Mouse (Mus musculus): ENCODE data around the gene Mblac2. TPM values are rescaled to one million over a fixed set of nuclear protein-coding genes. Genes with fewer than 3 reads are reported as not detected.
"Not testable (repeated sequence)": the region's sequence is repeated elsewhere in the genome, so short reads cannot be mapped to it uniquely, and the experiment has no call there.

The Mblac2 gene
- polyA plus RNA-seq, 1 experiment from 2014 or later, result 9.9 TPM

DNA sequence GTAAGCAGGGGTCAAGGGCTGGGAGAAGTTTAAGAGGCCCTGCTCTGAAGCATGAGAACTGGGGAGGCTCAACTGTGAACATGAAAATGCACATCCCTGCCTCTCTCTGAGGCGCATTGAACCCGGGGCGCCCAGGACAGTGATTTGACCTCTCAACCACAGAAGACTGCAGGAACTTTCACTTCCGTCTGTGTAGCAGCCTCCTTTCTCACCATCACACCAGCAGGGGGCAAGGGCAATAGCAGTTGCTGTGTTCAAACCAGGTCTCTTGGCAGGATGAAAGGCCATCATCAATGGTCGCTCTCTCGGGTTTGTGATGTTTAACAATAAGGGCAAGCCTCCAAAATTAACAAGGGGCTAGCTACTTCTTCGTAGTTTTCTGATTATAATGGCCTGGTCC lies 8.0 kb upstream of the Mblac2 start:
- no peak for ATAC-seq (ENCODE audit: low FRiP score)
- Histone ChIP-seq H3K4me1 (no peaks in the 10 kb centered on the region), H3K9me3 (replicated peaks) (no peaks in the 10 kb centered on the region), H3K9ac (no peak overlapping the region), H3K27me3 (no peaks in the 10 kb centered on the region), H3K4me3 (no peak overlapping the region), H3K36me3 (0 out of 2 replicates have a peak, but pooled peaks cover 3% of the 10 kb centered on the region), H3K4me2 (replicated peaks) (no peak overlapping the region), H3K27ac (no peak overlapping the region)
- 68% methylated on average over 7 of the region's 7 CpGs for WGBS

GRCm38 (mm10) chr13:81703621-81704020 lies 7.5 kb upstream of the Mblac2 start:
- no peak for ATAC-seq (ENCODE audit: low FRiP score)
- Histone ChIP-seq H3K4me2 (replicated peaks) (no peak overlapping the region), H3K27ac (no peak overlapping the region), H3K27me3 (no peaks in the 10 kb centered on the region), H3K9me3 (replicated peaks) (no peaks in the 10 kb centered on the region), H3K4me1 (no peaks in the 10 kb centered on the region), H3K9ac (no peak overlapping the region), H3K4me3 (no peak overlapping the region), H3K36me3 (no peaks in the 10 kb centered on the region)
- 80% methylated on average over 9 of the region's 9 CpGs for WGBS

GRCm38 (mm10) chr13:81706311-81706710 lies 4.8 kb upstream of the Mblac2 start:
- Histone ChIP-seq H3K27me3 (no peaks in the 10 kb centered on the region), H3K9me3 (replicated peaks) (no peaks in the 10 kb centered on the region), H3K36me3 (no peaks in the 10 kb centered on the region), H3K4me1 (peaks cover 7% of the 10 kb centered on the region), H3K27ac (no peak overlapping the region), H3K4me2 (replicated peaks) (no peak overlapping the region), H3K4me3 (no peak overlapping the region), H3K9ac (no peak overlapping the region)
- 97% methylated on average over 5 of the region's 5 CpGs for WGBS
- ATAC-seq (ENCODE audit: low FRiP score), result no peak

DNA sequence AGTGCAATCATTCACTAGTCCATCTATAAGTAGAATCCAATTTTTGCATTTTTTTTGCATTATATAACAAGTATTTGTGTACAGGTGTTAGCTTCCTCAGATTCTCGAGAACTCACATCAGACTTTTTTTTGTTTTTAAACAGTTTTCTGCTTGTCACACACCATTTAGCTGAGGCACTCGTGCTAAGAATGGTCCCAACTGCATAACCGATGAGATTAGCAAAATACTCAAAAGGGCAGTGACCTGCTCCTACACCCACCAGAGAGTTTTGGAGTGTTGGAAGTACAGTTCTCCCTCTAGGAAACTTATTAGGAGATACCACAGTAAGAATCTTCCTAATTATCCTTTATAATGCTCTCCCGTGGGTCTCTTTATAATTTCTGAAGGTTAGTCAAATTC lies 1.3 kb upstream of the Mblac2 start:
- H3K4me2 ChIP-seq (replicated peaks), result peak overlapping the region; percentile 92
- no peaks in the 10 kb centered on the region for H3K36me3 ChIP-seq
- peak overlapping the region; percentile 67 for H3K4me3 ChIP-seq
- H3K27ac ChIP-seq, result no peak overlapping the region
- no peak overlapping the region for H3K9ac ChIP-seq
- 35% methylated on average over 4 of the region's 4 CpGs for WGBS
- H3K4me1 ChIP-seq, result peaks cover 15% of the 10 kb centered on the region
- no peak for ATAC-seq (ENCODE audit: low FRiP score)
- no peaks in the 10 kb centered on the region for H3K9me3 ChIP-seq (replicated peaks)
- H3K27me3 ChIP-seq, result no peaks in the 10 kb centered on the region

- ATAC-seq (ENCODE audit: low FRiP score), result no peak
- Histone ChIP-seq H3K4me3 (peak overlapping the region; percentile 67), H3K4me2 (replicated peaks) (peak overlapping the region; percentile 92), H3K27ac (no peak overlapping the region), H3K4me1 (peaks cover 15% of the 10 kb centered on the region), H3K9ac (peak overlapping the region; percentile 69), H3K36me3 (no peaks in the 10 kb centered on the region), H3K9me3 (replicated peaks) (no peaks in the 10 kb centered on the region), H3K27me3 (no peaks in the 10 kb centered on the region)
- WGBS, result 0% methylated on average over 7 of the region's 7 CpGs
Measured at GRCm38 (mm10) chr13:81710266-81710665, 875 bp upstream of the Mblac2 start.

DNA sequence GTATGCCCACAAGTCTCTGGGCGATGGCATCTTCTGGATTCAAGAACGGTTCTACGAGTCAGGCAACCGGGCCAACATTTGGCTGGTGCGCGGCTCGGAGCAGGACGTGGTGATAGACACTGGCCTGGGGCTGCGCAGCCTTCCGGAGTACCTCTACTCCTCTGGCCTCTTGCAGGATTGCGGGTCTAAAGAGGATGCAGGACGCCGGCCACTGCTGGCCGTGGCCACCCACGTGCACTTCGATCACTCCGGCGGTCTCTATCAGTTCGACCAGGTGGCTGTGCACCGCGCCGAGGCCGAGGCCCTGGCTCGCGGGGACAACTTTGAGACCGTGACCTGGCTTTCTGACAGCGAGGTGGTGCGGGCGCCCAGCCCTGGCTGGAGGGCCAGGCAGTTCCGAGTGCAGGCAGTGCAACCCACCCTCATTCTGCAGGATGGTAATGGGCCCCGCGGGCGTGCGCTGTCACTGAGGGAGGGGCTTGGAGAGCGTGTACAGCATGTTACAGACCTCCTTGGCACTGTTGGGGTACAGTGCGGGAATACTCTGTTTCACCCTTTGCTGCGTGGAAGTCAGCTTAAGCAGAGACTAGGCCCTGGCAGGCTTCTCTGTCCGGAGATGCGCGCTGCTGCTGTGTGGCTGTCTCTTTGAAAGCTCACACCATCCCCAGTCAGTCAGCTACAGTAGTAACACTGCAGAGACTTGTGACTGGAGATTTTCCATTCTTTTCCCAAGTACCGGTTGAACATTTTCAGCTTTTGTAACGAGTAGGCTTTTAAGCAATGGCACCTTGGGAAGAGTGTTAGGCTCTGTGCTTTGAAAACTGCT lies 618 bp downstream of the Mblac2 start:
- Histone ChIP-seq H3K4me1 (peaks cover 15% of the 10 kb centered on the region), H3K27me3 (no peaks in the 10 kb centered on the region), H3K36me3 (no peaks in the 10 kb centered on the region), H3K4me2 (replicated peaks) (peak overlapping the region; percentile 92), H3K9me3 (replicated peaks) (no peaks in the 10 kb centered on the region), H3K9ac (peak overlapping the region; percentile 69), H3K4me3 (peak overlapping the region; percentile 67), H3K27ac (peak overlapping the region; percentile 88)
- ATAC-seq (ENCODE audit: low FRiP score), result peak; percentile 65
- WGBS, result under 1% methylated on average over 42 of the region's 42 CpGs

GRCm38 (mm10) chr13:81713896-81714295 lies 2.8 kb downstream of the Mblac2 start:
- no peak overlapping the region for H3K4me2 ChIP-seq (replicated peaks)
- H3K27ac ChIP-seq, result no peak overlapping the region
- no peaks in the 10 kb centered on the region for H3K9me3 ChIP-seq (replicated peaks)
- WGBS, result 87% methylated on average over 1 of the region's 1 CpGs
- no peak overlapping the region for H3K4me3 ChIP-seq
- H3K4me1 ChIP-seq, result peaks cover 15% of the 10 kb centered on the region
- ATAC-seq (ENCODE audit: low FRiP score), result no peak
- H3K9ac ChIP-seq, result no peak overlapping the region
- H3K36me3 ChIP-seq, result no peaks in the 10 kb centered on the region
- no peaks in the 10 kb centered on the region for H3K27me3 ChIP-seq

GRCm38 (mm10) chr13:81728141-81728540 lies 17.0 kb downstream of the Mblac2 start:
- H3K9ac ChIP-seq; H3K4me2 ChIP-seq (replicated peaks); ATAC-seq (ENCODE audit: low FRiP score); H3K27ac ChIP-seq; H3K4me1 ChIP-seq; H3K27me3 ChIP-seq; H3K36me3 ChIP-seq; H3K9me3 ChIP-seq (replicated peaks); H3K4me3 ChIP-seq: not testable (repeated sequence)
- 71% methylated on average over 12 of the region's 12 CpGs for WGBS

GRCm38 (mm10) chr13:81729102-81729501 lies 18.0 kb downstream of the Mblac2 start:
- no peak overlapping the region for H3K9ac ChIP-seq
- no peak overlapping the region for H3K4me2 ChIP-seq (replicated peaks)
- no peaks in the 10 kb centered on the region for H3K9me3 ChIP-seq (replicated peaks)
- 69% methylated on average over 4 of the region's 4 CpGs for WGBS
- H3K4me3 ChIP-seq, result no peak overlapping the region
- no peaks in the 10 kb centered on the region for H3K27me3 ChIP-seq
- no peaks in the 10 kb centered on the region for H3K36me3 ChIP-seq
- ATAC-seq (ENCODE audit: low FRiP score), result no peak
- no peaks in the 10 kb centered on the region for H3K4me1 ChIP-seq
- no peak overlapping the region for H3K27ac ChIP-seq

- 89% methylated on average over 1 of the region's 1 CpGs for WGBS
Measured at GRCm38 (mm10) chr13:81730362-81730761, 19.2 kb downstream of the Mblac2 start.

GRCm38 (mm10) chr13:81736606-81737005 lies 25.5 kb downstream of the Mblac2 start:
- no peak overlapping the region for H3K9ac ChIP-seq
- no peak overlapping the region for H3K4me2 ChIP-seq (replicated peaks)
- no peak for ATAC-seq (ENCODE audit: low FRiP score)
- no peaks in the 10 kb centered on the region for H3K4me1 ChIP-seq
- no peaks in the 10 kb centered on the region for H3K36me3 ChIP-seq
- H3K27me3 ChIP-seq, result no peaks in the 10 kb centered on the region
- no peak overlapping the region for H3K27ac ChIP-seq
- no peaks in the 10 kb centered on the region for H3K9me3 ChIP-seq (replicated peaks)
- no peak overlapping the region for H3K4me3 ChIP-seq
- 89% methylated on average over 5 of the region's 5 CpGs for WGBS

More at GRCm38 (mm10) chr13:81730362-81730761, 19.2 kb downstream of the Mblac2 start:
- H3K4me2 ChIP-seq (replicated peaks), result no peak overlapping the region
- no peaks in the 10 kb centered on the region for H3K9me3 ChIP-seq (replicated peaks)
- no peak overlapping the region for H3K9ac ChIP-seq
- no peak for ATAC-seq (ENCODE audit: low FRiP score)
- no peak overlapping the region for H3K4me3 ChIP-seq
- no peaks in the 10 kb centered on the region for H3K4me1 ChIP-seq
- H3K36me3 ChIP-seq, result no peaks in the 10 kb centered on the region
- H3K27ac ChIP-seq, result no peak overlapping the region
- H3K27me3 ChIP-seq, result no peaks in the 10 kb centered on the region

GRCm38 (mm10) chr13:81740898-81741297 lies 29.8 kb downstream of the Mblac2 start:
- Histone ChIP-seq H3K4me2 (replicated peaks) (no peak overlapping the region), H3K36me3 (no peaks in the 10 kb centered on the region), H3K27me3 (no peaks in the 10 kb centered on the region), H3K4me1 (no peaks in the 10 kb centered on the region), H3K4me3 (no peak overlapping the region), H3K9ac (no peak overlapping the region), H3K27ac (no peak overlapping the region), H3K9me3 (replicated peaks) (no peaks in the 10 kb centered on the region)
- WGBS, result 55% methylated on average over 3 of the region's 3 CpGs
- no peak for ATAC-seq (ENCODE audit: low FRiP score)

All from hindbrain, embryonic 12.5 days (tissue).